In the genomic region with DNA sequence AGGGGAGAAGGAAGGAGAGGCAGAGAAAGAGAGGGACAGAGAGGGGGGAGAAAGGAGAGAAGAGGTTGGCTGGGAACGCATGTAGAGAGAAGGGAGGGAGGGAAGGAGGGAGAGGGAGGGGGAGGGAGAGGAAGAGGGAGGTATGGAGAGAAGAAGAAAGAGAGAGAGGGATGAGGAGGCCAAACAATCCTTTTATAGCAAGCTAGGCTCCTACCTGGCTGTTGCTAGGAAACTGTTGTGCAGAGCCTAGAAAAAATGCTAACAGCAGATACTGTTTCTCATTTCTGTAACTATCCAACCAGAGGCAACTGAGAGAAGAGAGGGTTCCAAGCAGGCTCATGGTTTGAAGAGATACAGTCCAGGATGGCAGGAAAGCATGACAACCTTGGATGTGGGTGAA, we compare ENCODE assay signal across 11 mouse cellular contexts.
"Had no signal": no experiment of that assay in that cellular context is flagged by ENCODE, and none has a peak within 500 bp of the region (broad histone marks: within the 10 kb centered on the region; RNA-seq: fewer than 3 reads in every experiment).

No protein-coding gene starts in this region.

- H3K36me3 ChIP-seq: liver, embryonic 12.5 days; midbrain, embryonic 13.5 days; neural tube, embryonic 13.5 days had no signal

- H3K4me3 ChIP-seq: kidney, embryonic 15.5 days; limb, embryonic 15.5 days; liver, embryonic 12.5 days; midbrain, embryonic 13.5 days; neural tube, embryonic 13.5 days had no signal

- H3K9me3 ChIP-seq: limb, embryonic 15.5 days had no signal

- H3K4me2 ChIP-seq: kidney, embryonic 15.5 days; limb, embryonic 15.5 days; liver, embryonic 12.5 days; lung, embryonic 14.5 days; midbrain, embryonic 13.5 days; neural tube, embryonic 13.5 days had no signal

- H3K27me3 ChIP-seq: kidney, embryonic 15.5 days; limb, embryonic 15.5 days; liver, embryonic 12.5 days; midbrain, embryonic 13.5 days; neural tube, embryonic 13.5 days had no signal

- H3K27ac ChIP-seq: kidney, embryonic 15.5 days; limb, embryonic 15.5 days; liver, embryonic 12.5 days; midbrain, embryonic 13.5 days; neural tube, embryonic 13.5 days had no signal

- DNase-seq: kidney, adult 2 months; kidney, postnatal 14 days; retina, postnatal 1 day; right cerebral cortex, postnatal 14 days; thymus, postnatal 4 days had no signal

- H3K9ac ChIP-seq: kidney, embryonic 15.5 days; limb, embryonic 15.5 days; liver, embryonic 12.5 days; lung, embryonic 14.5 days; midbrain, embryonic 13.5 days; neural tube, embryonic 13.5 days had no signal

- ATAC-seq: liver, embryonic 12.5 days; midbrain, embryonic 13.5 days had no signal

- H3K4me1 ChIP-seq: kidney, embryonic 15.5 days; limb, embryonic 15.5 days; liver, embryonic 12.5 days; midbrain, embryonic 13.5 days; neural tube, embryonic 13.5 days had no signal
